ENCODE assay signal across 8 mouse cellular contexts in genomic region chr8:71381971-71382961, GRCm38 (mm10). TPM values are rescaled to one million over a fixed set of nuclear protein-coding genes. Genes with fewer than 3 reads are reported as not detected.
DNase-seq lines count a peak whose midpoint lies in the region; ATAC-seq and TF ChIP-seq lines count a peak whose summit lies in the region.

No protein-coding gene starts in this region.

- no peak for TF ChIP-seq CTCF in bone marrow macrophage, adult 2 months (IDR thresholded peaks at IDR 0.05; ENCODE audit: low read depth, low read length)
- no peak for TF ChIP-seq CTCF in layer of hippocampus, adult 2 months (conservative IDR thresholded peaks at IDR 0.05)

- DNase-seq in CD4-positive, CD25-positive, alpha-beta regulatory T cell, adult 2 months (ENCODE audit: low read depth, low spot score), result peak; percentile 82
- DNase-seq in forebrain, embryonic 11.5 days (ENCODE audit: low spot score), result peak; percentile 92
- DNase-seq in heart, postnatal 14 days, result peak; percentile 92 to 94
- peak; percentile 69 to 75 for DNase-seq in layer of hippocampus, adult 2 months (ENCODE audit: low spot score in 2 of 2)
- DNase-seq in ovary, adult 18-20 months (ENCODE audit: low spot score), result peak; percentile 86
- peak; percentile 73 for DNase-seq in thymus, postnatal 0 days (ENCODE audit: low spot score)

- no peak for TF ChIP-seq POLR2A in bone marrow macrophage, adult 2 months (IDR thresholded peaks at IDR 0.05; ENCODE audit: borderline replicate concordance, low read depth, low read length)

- peak overlapping the region; percentile 9; the same call in 1 of the 2 replicates for H3K27ac ChIP-seq in bone marrow macrophage, adult 2 months (ENCODE audit: insufficient read depth, low read depth, low read length)
- peak overlapping the region; percentile 91 for H3K27ac ChIP-seq in forebrain, embryonic 11.5 days (ENCODE audit: low read depth, low read length)
- peak overlapping the region; percentile 94 for H3K27ac ChIP-seq in layer of hippocampus, adult 2 months
- peak overlapping the region; percentile 96 for H3K27ac ChIP-seq in lung, embryonic 16.5 days (ENCODE audit: low read length)

- peak overlapping the region; percentile 78 for H3K4me3 ChIP-seq in bone marrow macrophage, adult 2 months (ENCODE audit: insufficient read depth, low read length)
- H3K4me3 ChIP-seq in forebrain, embryonic 11.5 days (ENCODE audit: low read depth, low read length), result peak overlapping the region; percentile 88
- peak overlapping the region; percentile 57 for H3K4me3 ChIP-seq in layer of hippocampus, adult 2 months
- H3K4me3 ChIP-seq in lung, embryonic 16.5 days (ENCODE audit: low read length), result peak overlapping the region; percentile 99

- peak; percentile 87 for ATAC-seq in forebrain, embryonic 11.5 days (replicated peaks; ENCODE audit: low FRiP score)
- ATAC-seq in lung, embryonic 16.5 days (ENCODE audit: low read depth), result peak; percentile 95

- peak overlapping the region; percentile 98 for H3K4me2 ChIP-seq in forebrain, embryonic 11.5 days (ENCODE audit: low read depth, low read length, severe bottlenecking)
- H3K4me2 ChIP-seq in lung, embryonic 16.5 days (ENCODE audit: low read depth, low read length), result peak overlapping the region; percentile 75

- no peaks in the 10 kb centered on the region for H3K27me3 ChIP-seq in forebrain, embryonic 11.5 days (ENCODE audit: control insufficient read depth, insufficient read depth, low read length)
- no peaks in the 10 kb centered on the region for H3K27me3 ChIP-seq in lung, embryonic 16.5 days (ENCODE audit: control insufficient read depth, insufficient read depth, low read depth, low read length)

- H3K9ac ChIP-seq in forebrain, embryonic 11.5 days (ENCODE audit: low read length), result peak overlapping the region; percentile 91
- H3K9ac ChIP-seq in lung, embryonic 16.5 days (ENCODE audit: low read length), result peak overlapping the region; percentile 95

- 2% methylated on average over 37 of the region's 80 CpGs for WGBS in forebrain, embryonic 11.5 days
- 3% methylated on average over 49 of the region's 80 CpGs for WGBS in lung, embryonic 16.5 days

- H3K36me3 ChIP-seq in forebrain, embryonic 11.5 days (ENCODE audit: control insufficient read depth, insufficient read depth, low read length), result no peaks in the 10 kb centered on the region; the same call in 1 of the 2 replicates
- peaks cover 7% of the 10 kb centered on the region for H3K36me3 ChIP-seq in lung, embryonic 16.5 days (ENCODE audit: control insufficient read depth, insufficient read depth, low read length)

- intact Hi-C loops in heart, postnatal 14 days (cut with DNase I), result loop anchor here (5.0 kb wide), 1 partner anchor 80 kb away; the partner anchor contains the start of genes Abhd8 and Mrpl34

- no peaks in the 10 kb centered on the region for H3K9me3 ChIP-seq in forebrain, embryonic 11.5 days (ENCODE audit: control insufficient read depth, low read length)
- no peaks in the 10 kb centered on the region for H3K9me3 ChIP-seq in lung, embryonic 16.5 days (ENCODE audit: control insufficient read depth, low read length)

- H3K4me1 ChIP-seq in bone marrow macrophage, adult 2 months (ENCODE audit: control insufficient read depth, insufficient read depth, low read length), result peaks cover 13% of the 10 kb centered on the region
- peaks cover 33% of the 10 kb centered on the region for H3K4me1 ChIP-seq in forebrain, embryonic 11.5 days (replicated peaks; ENCODE audit: control insufficient read depth, insufficient read depth, low read length)
- peaks cover 34% of the 10 kb centered on the region for H3K4me1 ChIP-seq in lung, embryonic 16.5 days (replicated peaks; ENCODE audit: control insufficient read depth, insufficient read depth, low read length)

RNA-seq across cellular contexts. Expression of gene Nr2f6, which starts 0.5 kb away (rescaled TPM):
- 20.2 and 23.9 TPM in 2 replicates for polyA plus RNA-seq in bone marrow macrophage, adult 2 months (2012; ENCODE audit: insufficient read depth, insufficient read length, missing spikeins)
- polyA plus RNA-seq in forebrain, embryonic 11.5 days (2014; fragmentation: Nextera tagmentation; extraction: Ambion mirVana), result 49.1 and 51.4 TPM in 2 replicates
- total RNA-seq in heart, postnatal 14 days (2021), result 10 to 100 TPM; 48.5 to 52.3 TPM
- total RNA-seq in layer of hippocampus, adult 2 months (2021), result 10 to 100 TPM; 41.9 TPM
- 36.2 and 39.9 TPM in 2 replicates for polyA plus RNA-seq in lung, embryonic 16.5 days (2015; fragmentation: Nextera tagmentation; extraction: Ambion mirVana)
- 17.7 and 18.4 TPM in 2 replicates for polyA plus RNA-seq in thymus, postnatal 0 days (2015; fragmentation: Nextera tagmentation; extraction: Ambion mirVana)

RNA-seq across cellular contexts. Expression of gene Ocel1, which starts 11.2 kb away (rescaled TPM):
- 18.5 and 23.5 TPM in 2 replicates for polyA plus RNA-seq in bone marrow macrophage, adult 2 months (2012; ENCODE audit: insufficient read depth, insufficient read length, missing spikeins)
- polyA plus RNA-seq in forebrain, embryonic 11.5 days (2014; fragmentation: Nextera tagmentation; extraction: Ambion mirVana), result 2.9 and 3.3 TPM in 2 replicates
- total RNA-seq in heart, postnatal 14 days (2021), result 10 to 100 TPM; 10.4 to 10.7 TPM
- total RNA-seq in layer of hippocampus, adult 2 months (2021), result 10 to 100 TPM; 15.4 to 15.9 TPM
- 5.9 and 6.3 TPM in 2 replicates for polyA plus RNA-seq in lung, embryonic 16.5 days (2015; fragmentation: Nextera tagmentation; extraction: Ambion mirVana)
- polyA plus RNA-seq in thymus, postnatal 0 days (2015; fragmentation: Nextera tagmentation; extraction: Ambion mirVana), result 17.4 and 19.2 TPM in 2 replicates

RNA-seq across cellular contexts. Expression of gene Ushbp1, which starts 13.3 kb away (rescaled TPM):
- polyA plus RNA-seq in bone marrow macrophage, adult 2 months (2012; ENCODE audit: insufficient read depth, insufficient read length, missing spikeins), result 0.21 TPM in 1 of 2 replicates, not detected in the other
- 4.2 and 4.5 TPM in 2 replicates for polyA plus RNA-seq in forebrain, embryonic 11.5 days (2014; fragmentation: Nextera tagmentation; extraction: Ambion mirVana)
- 10 to 100 TPM; 40.5 to 45.1 TPM for total RNA-seq in heart, postnatal 14 days (2021)
- 1 to 10 TPM; 3.3 to 4.3 TPM for total RNA-seq in layer of hippocampus, adult 2 months (2021)
- 37.3 and 40.7 TPM in 2 replicates for polyA plus RNA-seq in lung, embryonic 16.5 days (2015; fragmentation: Nextera tagmentation; extraction: Ambion mirVana)
- 4.7 and 5.1 TPM in 2 replicates for polyA plus RNA-seq in thymus, postnatal 0 days (2015; fragmentation: Nextera tagmentation; extraction: Ambion mirVana)

RNA-seq across cellular contexts. Expression of gene Babam1, which starts 14.4 kb away (rescaled TPM):
- 75.8 and 89.1 TPM in 2 replicates for polyA plus RNA-seq in bone marrow macrophage, adult 2 months (2012; ENCODE audit: insufficient read depth, insufficient read length, missing spikeins)
- polyA plus RNA-seq in forebrain, embryonic 11.5 days (2014; fragmentation: Nextera tagmentation; extraction: Ambion mirVana), result 106 and 119 TPM in 2 replicates
- total RNA-seq in heart, postnatal 14 days (2021), result 10 to 100 TPM; 57.0 to 62.9 TPM
- total RNA-seq in layer of hippocampus, adult 2 months (2021), result 100 to 1,000 TPM in 1 of 2 experiments, 10 to 100 TPM in 1; 98.3 to 102 TPM
- 96.9 and 108 TPM in 2 replicates for polyA plus RNA-seq in lung, embryonic 16.5 days (2015; fragmentation: Nextera tagmentation; extraction: Ambion mirVana)
- polyA plus RNA-seq in thymus, postnatal 0 days (2015; fragmentation: Nextera tagmentation; extraction: Ambion mirVana), result 83.2 and 87.4 TPM in 2 replicates

RNA-seq across cellular contexts. Expression of gene Use1, which starts 15.6 kb away (rescaled TPM):
- polyA plus RNA-seq in bone marrow macrophage, adult 2 months (2012; ENCODE audit: insufficient read depth, insufficient read length, missing spikeins), result 131 and 149 TPM in 2 replicates
- polyA plus RNA-seq in forebrain, embryonic 11.5 days (2014; fragmentation: Nextera tagmentation; extraction: Ambion mirVana), result 69.3 and 82.5 TPM in 2 replicates
- total RNA-seq in heart, postnatal 14 days (2021), result 100 to 1,000 TPM in 1 of 2 experiments, 10 to 100 TPM in 1; 96.5 to 108 TPM
- 100 to 1,000 TPM; 107 to 117 TPM for total RNA-seq in layer of hippocampus, adult 2 months (2021)
- 95.6 and 101 TPM in 2 replicates for polyA plus RNA-seq in lung, embryonic 16.5 days (2015; fragmentation: Nextera tagmentation; extraction: Ambion mirVana)
- polyA plus RNA-seq in thymus, postnatal 0 days (2015; fragmentation: Nextera tagmentation; extraction: Ambion mirVana), result 143 and 152 TPM in 2 replicates

Comparison
In these comparisons a context has a peak if more than half of its experiments do, and no peak if none do; other contexts are left out.
1. Peak in every context shown above with its lines: DNase-seq, ATAC-seq, H3K4me3 ChIP-seq and H3K27ac ChIP-seq.
2. H3K27ac ChIP-seq: peak in every context shown above with its lines; median percentile 96 in lung, embryonic 16.5 days; 94 in layer of hippocampus, adult 2 months; 91 in forebrain, embryonic 11.5 days; 9 in bone marrow macrophage, adult 2 months.